Comparison of ENCODE assay signal across 8 mouse cellular contexts in genomic region chr7:45593118-45593815, GRCm38 (mm10). TPM values are rescaled to one million over a fixed set of nuclear protein-coding genes. Genes with fewer than 3 reads are reported as not detected.
DNase-seq lines count a peak whose midpoint lies in the region; ATAC-seq and TF ChIP-seq lines count a peak whose summit lies in the region.
"Had no signal": no experiment of that assay in that cellular context is flagged by ENCODE, and none has a peak within 500 bp of the region (broad histone marks: within the 10 kb centered on the region; RNA-seq: fewer than 3 reads in every experiment).

No protein-coding gene starts in this region.

- no peak overlapping the region for H3K4me2 ChIP-seq in lung, embryonic 14.5 days
- H3K4me2 ChIP-seq: limb, embryonic 13.5 days had no signal

- TF ChIP-seq POLR2A in small intestine, adult 2 months (IDR thresholded peaks at IDR 0.05; ENCODE audit: low read depth, low read length): no peak

- no peaks in the 10 kb centered on the region for H3K4me1 ChIP-seq in lung, embryonic 14.5 days (ENCODE audit: insufficient read depth)
- H3K4me1 ChIP-seq in small intestine, adult 2 months (ENCODE audit: control insufficient read depth, insufficient read depth, insufficient read length, low read length): no peaks in the 10 kb centered on the region; the same call in 1 of the 2 replicates

- H3K27me3 ChIP-seq in lung, embryonic 14.5 days (ENCODE audit: insufficient read depth, low read length): no peaks in the 10 kb centered on the region
- H3K27me3 ChIP-seq in small intestine, adult 2 months (ENCODE audit: control insufficient read depth, insufficient read depth, low read length): no peaks in the 10 kb centered on the region
- H3K27me3 ChIP-seq: limb, embryonic 13.5 days had no signal

- peak; percentile 92 for TF ChIP-seq CTCF in lung, embryonic 14.5 days (IDR thresholded peaks at IDR 0.05; ENCODE audit: low read depth)
- TF ChIP-seq CTCF in small intestine, adult 2 months (IDR thresholded peaks at IDR 0.05; ENCODE audit: extremely low read depth, insufficient read length, insufficient replicate concordance, low read depth, low read length): peak; percentile 97

- ATAC-seq in inflammation-experienced regulatory T-cells, adult 6 months: peak; percentile 51
- no peak for ATAC-seq in lung, embryonic 14.5 days (ENCODE audit: insufficient read depth)

- no peak overlapping the region for H3K27ac ChIP-seq in lung, embryonic 14.5 days (ENCODE audit: low read depth)
- H3K27ac ChIP-seq in small intestine, adult 2 months (ENCODE audit: insufficient read depth, low read depth, low read length): no peak overlapping the region
- H3K27ac ChIP-seq: limb, embryonic 13.5 days had no signal

- WGBS in lung, embryonic 14.5 days: 17% methylated on average over 10 of the region's 10 CpGs
- WGBS in small intestine, adult 2 months: 25% methylated on average over 10 of the region's 10 CpGs

- H3K36me3 ChIP-seq in lung, embryonic 14.5 days (ENCODE audit: insufficient read depth): peaks cover under 1% of the 10 kb centered on the region; the same call in 1 of the 2 replicates
- no peaks in the 10 kb centered on the region for H3K36me3 ChIP-seq in small intestine, adult 2 months (ENCODE audit: control insufficient read depth, insufficient read depth, low read length)

- no peak overlapping the region for H3K9ac ChIP-seq in lung, embryonic 14.5 days
- H3K9ac ChIP-seq: limb, embryonic 13.5 days had no signal

- DNase-seq in 3134 (ENCODE audit: extremely low read depth, insufficient read length, low spot score): peak; percentile 74
- peak; percentile 88 for DNase-seq in 3T3-L1 (ENCODE audit: low read depth, low spot score)
- DNase-seq in adrenal gland, adult 8-10 months: peak; percentile 65
- DNase-seq in embryo, embryonic 9.5 days (ENCODE audit: extremely low spot score): peak; percentile 67
- peak; percentile 78 for DNase-seq in lung, embryonic 14.5 days

- H3K9me3 ChIP-seq in lung, embryonic 14.5 days (ENCODE audit: low read depth, low read length): no peaks in the 10 kb centered on the region
- H3K9me3 ChIP-seq: limb, embryonic 13.5 days had no signal

- no peak overlapping the region for H3K4me3 ChIP-seq in lung, embryonic 14.5 days (ENCODE audit: low read depth, low read length)
- H3K4me3 ChIP-seq in small intestine, adult 2 months (ENCODE audit: low read depth, low read length): no peak overlapping the region
- H3K4me3 ChIP-seq: limb, embryonic 13.5 days had no signal

RNA-seq across cellular contexts. Expression of gene Fgf21, which starts 22.0 kb away (rescaled TPM):
- total RNA-seq in adrenal gland, adult 8-10 months (2022): not detected
- polyA plus RNA-seq in inflammation-experienced regulatory T-cells, adult 6 months (2017; shearing (Covaris generic)): not detected
- polyA plus RNA-seq in lung, embryonic 14.5 days (2014; fragmentation: Nextera tagmentation; extraction: Ambion mirVana): not detected in 2 replicates
- 0.29 and 4.2 TPM in 2 replicates for polyA plus RNA-seq in small intestine, adult 2 months (2012; rRNA removed)

RNA-seq across cellular contexts. Expression of gene Bcat2, which starts 23.3 kb away (rescaled TPM):
- 100 to 1,000 TPM; 191 to 306 (median 245) TPM for total RNA-seq in adrenal gland, adult 8-10 months (2022)
- polyA plus RNA-seq in inflammation-experienced regulatory T-cells, adult 6 months (2017; shearing (Covaris generic)): 10 to 100 TPM; 33.2 to 54.7 (median 51.4) TPM
- 48.9 and 53.4 TPM in 2 replicates for polyA plus RNA-seq in lung, embryonic 14.5 days (2014; fragmentation: Nextera tagmentation; extraction: Ambion mirVana)
- polyA plus RNA-seq in small intestine, adult 2 months (2012; rRNA removed): 26.3 and 41.8 TPM in 2 replicates

RNA-seq across cellular contexts. Expression of gene Fut1, which starts 23.8 kb away (rescaled TPM):
- total RNA-seq in adrenal gland, adult 8-10 months (2022): not detected
- polyA plus RNA-seq in inflammation-experienced regulatory T-cells, adult 6 months (2017; shearing (Covaris generic)): not detected
- polyA plus RNA-seq in lung, embryonic 14.5 days (2014; fragmentation: Nextera tagmentation; extraction: Ambion mirVana): 0.13 and 0.58 TPM in 2 replicates
- 1.7 and 2.5 TPM in 2 replicates for polyA plus RNA-seq in small intestine, adult 2 months (2012; rRNA removed)

RNA-seq across cellular contexts. Expression of gene Izumo1, which starts 28.3 kb away (rescaled TPM):
- under 1 TPM; 0.14 to 0.68 (median 0.38) TPM for total RNA-seq in adrenal gland, adult 8-10 months (2022)
- not detected for polyA plus RNA-seq in inflammation-experienced regulatory T-cells, adult 6 months (2017; shearing (Covaris generic))
- polyA plus RNA-seq in lung, embryonic 14.5 days (2014; fragmentation: Nextera tagmentation; extraction: Ambion mirVana): 0.28 and 0.35 TPM in 2 replicates
- polyA plus RNA-seq in small intestine, adult 2 months (2012; rRNA removed): 0.24 and 0.25 TPM in 2 replicates

RNA-seq across cellular contexts. Expression of gene Rasip1, which starts 34.0 kb away (rescaled TPM):
- total RNA-seq in adrenal gland, adult 8-10 months (2022): 10 to 100 TPM; 15.5 to 30.2 (median 21.4) TPM
- polyA plus RNA-seq in inflammation-experienced regulatory T-cells, adult 6 months (2017; shearing (Covaris generic)): under 1 TPM in 1 of 3 experiments, not detected in 2; 0.17 TPM
- 29.4 and 35.3 TPM in 2 replicates for polyA plus RNA-seq in lung, embryonic 14.5 days (2014; fragmentation: Nextera tagmentation; extraction: Ambion mirVana)
- 7.2 and 11.6 TPM in 2 replicates for polyA plus RNA-seq in small intestine, adult 2 months (2012; rRNA removed)
